Comparison of ENCODE assay signal across 10 mouse cellular contexts in the genomic region with DNA sequence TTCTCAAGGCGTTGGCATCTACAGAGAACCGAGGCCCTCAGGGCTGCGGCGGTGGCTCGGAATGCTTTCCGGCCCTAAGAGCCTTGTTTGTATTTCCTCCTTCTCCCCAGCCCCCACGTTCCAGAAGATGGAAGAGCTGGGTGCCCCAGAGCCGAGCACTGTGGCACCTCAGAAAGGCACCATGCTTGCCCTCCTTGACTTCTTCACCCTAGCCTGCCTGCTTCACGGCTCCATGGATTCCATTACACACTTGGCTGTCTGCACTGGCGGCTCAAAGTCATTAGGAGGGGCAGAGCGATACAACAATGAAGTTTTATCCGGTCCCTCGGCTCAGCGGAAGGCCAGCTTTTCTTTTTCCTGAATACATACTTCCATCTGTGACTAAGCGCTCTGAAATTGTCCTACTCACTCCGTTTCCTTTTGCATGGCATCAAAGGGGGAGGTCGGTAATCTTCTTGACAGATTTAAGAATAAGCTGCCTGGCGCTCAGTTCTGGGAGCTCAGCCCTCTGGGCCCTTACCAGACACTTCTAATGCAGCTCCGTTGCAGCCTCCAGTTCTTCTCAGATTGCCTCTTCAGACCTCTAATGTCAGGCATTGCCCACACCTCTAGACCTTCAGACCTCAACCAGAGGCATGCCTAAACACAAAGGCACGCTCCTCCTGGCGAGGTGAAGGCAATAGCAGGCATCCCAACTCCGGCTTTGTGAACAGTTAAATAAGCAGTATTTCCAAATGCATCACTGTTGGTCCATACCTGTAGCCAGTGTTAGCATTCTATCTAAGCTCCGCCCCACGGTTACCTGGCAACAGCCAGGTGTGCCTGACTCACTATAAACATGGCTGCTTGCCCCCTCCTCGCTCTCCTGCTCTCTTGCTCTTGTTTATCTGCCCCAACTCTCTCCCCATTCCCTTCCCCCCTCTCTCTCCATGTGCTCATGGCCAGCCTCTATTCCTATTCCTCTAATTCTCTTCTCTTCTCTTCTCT.
DNase-seq lines count a peak whose midpoint lies in the region; ATAC-seq and TF ChIP-seq lines count a peak whose summit lies in the region.
"Had no signal": no experiment of that assay in that cellular context is flagged by ENCODE, and none has a peak within 500 bp of the region (broad histone marks: within the 10 kb centered on the region; RNA-seq: fewer than 3 reads in every experiment).

No protein-coding gene starts in this region.

- no peaks in the 10 kb centered on the region for H3K4me1 ChIP-seq in heart, embryonic 15.5 days (replicated peaks)
- H3K4me1 ChIP-seq in midbrain, embryonic 10.5 days: peaks cover 25% of the 10 kb centered on the region
- H3K4me1 ChIP-seq in limb, embryonic 10.5 days: no peaks in the 10 kb centered on the region
- H3K4me1 ChIP-seq: limb, embryonic 13.5 days had no signal

- H3K27ac ChIP-seq in heart, embryonic 15.5 days: peak overlapping the region; percentile 70
- H3K27ac ChIP-seq in midbrain, embryonic 10.5 days (replicated peaks): peak overlapping the region; percentile 78
- H3K27ac ChIP-seq in limb, embryonic 10.5 days: no peak overlapping the region
- H3K27ac ChIP-seq: embryonic facial prominence, embryonic 12.5 days; limb, embryonic 13.5 days had no signal

- H3K9ac ChIP-seq in heart, embryonic 15.5 days: no peak overlapping the region
- H3K9ac ChIP-seq: embryonic facial prominence, embryonic 12.5 days; limb, embryonic 13.5 days had no signal

- no peak overlapping the region for H3K4me3 ChIP-seq in heart, embryonic 15.5 days
- peak overlapping the region; percentile 16; the same call in 1 of the 2 replicates for H3K4me3 ChIP-seq in midbrain, embryonic 10.5 days
- no peak overlapping the region for H3K4me3 ChIP-seq in limb, embryonic 10.5 days
- H3K4me3 ChIP-seq: embryonic facial prominence, embryonic 12.5 days; limb, embryonic 13.5 days had no signal

- H3K36me3 ChIP-seq in heart, embryonic 15.5 days: no peaks in the 10 kb centered on the region
- H3K36me3 ChIP-seq in midbrain, embryonic 10.5 days: no peaks in the 10 kb centered on the region
- no peaks in the 10 kb centered on the region for H3K36me3 ChIP-seq in limb, embryonic 10.5 days
- H3K36me3 ChIP-seq: embryonic facial prominence, embryonic 12.5 days; limb, embryonic 13.5 days had no signal

- H3K9me3 ChIP-seq in heart, embryonic 15.5 days (replicated peaks): no peaks in the 10 kb centered on the region
- peaks cover 9% of the 10 kb centered on the region; the same call in 1 of the 2 replicates for H3K9me3 ChIP-seq in midbrain, embryonic 10.5 days (replicated peaks)
- no peaks in the 10 kb centered on the region for H3K9me3 ChIP-seq in limb, embryonic 10.5 days (replicated peaks)
- H3K9me3 ChIP-seq: limb, embryonic 13.5 days had no signal

- H3K4me2 ChIP-seq in heart, embryonic 15.5 days: peak overlapping the region; percentile 40
- H3K4me2 ChIP-seq: embryonic facial prominence, embryonic 12.5 days; limb, embryonic 13.5 days had no signal

- no peak for TF ChIP-seq CTCF in brain, embryonic 14.5 days (IDR thresholded peaks at IDR 0.05; ENCODE audit: borderline replicate concordance, extremely low read depth, insufficient read depth, insufficient read length)

- intact Hi-C loops in heart, postnatal 36 days (cut with DNase I): no loop called here

- 62% methylated on average over 25 of the region's 25 CpGs for WGBS in heart, embryonic 15.5 days
- WGBS in midbrain, embryonic 10.5 days: 63% methylated on average over 25 of the region's 25 CpGs
- WGBS in limb, embryonic 10.5 days: 86% methylated on average over 25 of the region's 25 CpGs

- no peak for ATAC-seq in heart, embryonic 15.5 days (replicated peaks; ENCODE audit: insufficient number of reproducible peaks, insufficient read depth, low FRiP score, low read depth)

- no peaks in the 10 kb centered on the region for H3K27me3 ChIP-seq in heart, embryonic 15.5 days
- peaks cover 16% of the 10 kb centered on the region; the same call in 1 of the 2 replicates for H3K27me3 ChIP-seq in midbrain, embryonic 10.5 days (ENCODE audit: low read depth, poor library complexity, severe bottlenecking)
- no peaks in the 10 kb centered on the region for H3K27me3 ChIP-seq in limb, embryonic 10.5 days (ENCODE audit: low read depth, poor library complexity, severe bottlenecking)
- H3K27me3 ChIP-seq: embryonic facial prominence, embryonic 12.5 days; limb, embryonic 13.5 days had no signal

- TF ChIP-seq POLR2A in brain, embryonic 14.5 days (IDR thresholded peaks at IDR 0.05; ENCODE audit: borderline replicate concordance, extremely low read depth, insufficient read depth, insufficient read length, poor library complexity, severe bottlenecking): no peak

- DNase-seq in heart, adult 18-20 months: peak; percentile 2 to 5
- no peak for DNase-seq in heart, postnatal 36 days
- peak; percentile 79 for DNase-seq in brain, embryonic 14.5 days (ENCODE audit: low read depth)
- DNase-seq in midbrain, embryonic 10.5 days (ENCODE audit: low spot score): peak; percentile 52
- DNase-seq in urinary bladder, postnatal 36 days (ENCODE audit: low spot score in 2 of 2): no peak
- DNase-seq in limb, embryonic 10.5 days (ENCODE audit: low spot score): no peak
- DNase-seq in B cell, adult 2 months: no peak

Comparison
In these comparisons a context has a peak if more than half of its experiments do, and no peak if none do; other contexts are left out.
1. DNase-seq: peak in heart, adult 18-20 months (2 of 2), brain, embryonic 14.5 days (single experiment) and midbrain, embryonic 10.5 days (single experiment); none in heart, postnatal 36 days (0 of 2), urinary bladder, postnatal 36 days (0 of 2), limb, embryonic 10.5 days (single experiment) and B cell, adult 2 months (0 of 2).